Mouse (Mus musculus): ENCODE data around the gene Cmss1. TPM values are rescaled to one million over a fixed set of nuclear protein-coding genes. Genes with fewer than 3 reads are reported as not detected.

The Cmss1 gene
- polyA plus RNA-seq, 1 experiment from 2014 or later: 67.3 TPM

DNA sequence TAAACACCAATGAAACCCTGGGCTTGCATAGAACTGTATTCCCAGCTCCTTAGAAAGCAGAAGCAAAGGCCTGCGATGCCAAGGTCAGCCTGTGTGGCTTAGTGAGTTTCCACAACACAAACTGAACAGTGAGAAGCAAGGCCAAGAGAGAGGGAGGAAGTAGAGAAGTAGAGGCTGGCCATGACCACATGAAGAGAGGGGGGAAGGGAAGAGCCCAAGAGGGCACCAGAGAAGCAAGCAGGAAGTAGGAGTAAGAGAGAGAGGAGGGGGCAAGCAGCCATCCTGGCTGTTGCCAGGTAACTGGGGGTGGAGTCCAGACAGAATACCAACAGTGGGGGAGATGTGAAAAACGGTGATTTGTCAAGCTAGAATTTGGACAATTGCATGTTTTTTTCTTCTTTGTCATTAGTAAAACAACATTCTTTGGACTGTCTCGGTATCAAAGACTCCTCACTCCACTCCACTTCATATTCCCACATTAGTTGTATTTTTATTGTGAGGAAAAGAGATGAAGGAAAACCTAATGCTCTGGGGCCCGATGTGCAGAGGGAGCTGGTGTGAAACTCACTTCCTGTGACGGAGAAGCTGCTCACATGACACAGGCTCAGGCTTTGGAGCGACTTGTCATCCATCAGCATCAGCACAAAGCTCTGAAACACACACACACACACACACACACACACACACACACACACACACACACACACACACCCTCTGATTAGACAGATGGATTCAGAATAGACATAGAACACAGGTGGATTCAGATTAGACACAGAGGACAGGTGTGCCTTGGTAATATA lies 183.5 kb downstream of the Cmss1 start:
- no peak for DNase-seq (ENCODE audit: low spot score)
- no peak overlapping the region for H3K27ac ChIP-seq (replicated peaks)
- WGBS: 72% methylated on average over 6 of the region's 6 CpGs

DNA sequence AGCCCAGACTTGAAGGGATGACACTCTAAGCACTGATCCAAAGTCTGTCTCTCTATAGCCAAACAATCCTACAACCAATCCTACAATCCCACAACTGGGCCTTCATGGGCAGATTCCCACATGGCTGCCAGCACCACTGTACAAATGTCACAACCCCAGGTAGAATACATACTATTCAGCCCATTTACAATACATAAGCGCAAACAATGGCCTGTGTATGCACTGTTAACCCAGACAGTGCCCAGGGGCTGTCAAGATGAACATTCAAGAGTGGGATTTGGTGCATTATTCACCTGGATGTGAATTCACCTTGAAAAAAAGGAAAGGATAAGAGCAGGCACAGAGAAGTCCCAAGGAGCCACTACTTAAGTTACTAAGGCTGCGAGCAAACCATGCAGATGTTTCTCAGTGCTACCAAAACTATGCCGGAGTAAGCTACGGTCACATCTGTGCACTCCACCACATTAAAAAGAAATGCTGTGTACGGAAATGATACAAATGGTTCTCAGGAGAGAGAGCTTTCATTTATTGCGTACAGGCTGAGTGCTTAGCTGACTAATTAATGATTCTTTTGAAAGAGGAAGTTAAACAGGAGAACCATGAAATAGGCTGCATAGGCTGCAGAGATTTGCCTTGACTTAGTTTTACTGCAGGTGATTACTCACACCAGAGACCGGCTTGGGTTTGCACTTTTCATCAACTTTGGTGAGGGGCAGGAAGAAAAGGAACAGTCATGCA lies 184.8 kb downstream of the Cmss1 start:
- Histone ChIP-seq H3K36me3 (no peaks in the 10 kb centered on the region), H3K4me3 (no peak overlapping the region), H3K4me1 (peaks cover 10% of the 10 kb centered on the region), H3K27me3 (ENCODE audit: low read depth, poor library complexity, severe bottlenecking) (no peaks in the 10 kb centered on the region), H3K9me3 (replicated peaks) (no peaks in the 10 kb centered on the region), H3K27ac (replicated peaks) (no peak overlapping the region)
- 89% methylated on average over 7 of the region's 7 CpGs for WGBS
- DNase-seq (ENCODE audit: low spot score): no peak

More for the DNA sequence above, 183.5 kb downstream of the Cmss1 start:
- Histone ChIP-seq H3K4me1 (peaks cover 10% of the 10 kb centered on the region), H3K36me3 (no peaks in the 10 kb centered on the region), H3K9me3 (replicated peaks) (no peaks in the 10 kb centered on the region), H3K27me3 (ENCODE audit: low read depth, poor library complexity, severe bottlenecking) (no peaks in the 10 kb centered on the region), H3K4me3 (no peak overlapping the region)

DNA sequence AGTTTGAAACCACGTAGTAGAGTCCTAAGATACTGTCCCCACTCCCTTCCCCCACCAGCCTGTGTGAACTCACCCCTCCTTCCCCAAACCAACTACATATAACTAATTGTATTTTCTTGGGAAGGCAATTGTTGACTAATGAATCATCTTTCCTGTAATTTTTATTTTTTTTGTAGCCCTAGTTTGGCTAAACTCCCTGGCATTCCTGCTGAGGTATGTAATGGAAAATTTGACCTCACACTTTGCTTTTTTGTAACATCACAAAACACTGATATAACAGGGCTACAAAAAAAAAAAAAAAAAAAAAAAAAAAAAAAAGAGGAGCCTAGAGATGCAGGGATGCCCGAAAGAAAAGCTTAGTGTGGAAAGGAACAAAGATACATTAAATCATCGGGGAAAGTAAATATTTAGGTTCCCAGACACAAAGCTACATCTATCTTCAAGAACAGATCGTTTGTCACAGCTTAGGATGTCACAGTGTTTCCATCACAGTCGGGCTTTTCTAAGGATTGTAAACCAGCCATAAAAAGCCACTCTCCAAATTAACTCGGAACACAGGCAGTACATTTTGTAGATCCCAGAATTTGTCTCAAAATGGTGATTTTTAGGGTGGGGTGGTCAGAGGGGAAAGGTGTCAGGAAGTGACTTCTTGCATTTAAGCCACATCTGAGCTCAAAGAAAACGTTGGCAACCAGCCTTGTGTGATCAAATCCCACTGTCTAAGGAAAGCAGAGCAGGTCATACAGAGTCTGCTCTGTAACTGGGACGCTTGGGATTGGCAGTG lies 185.7 kb downstream of the Cmss1 start:
- DNase-seq (ENCODE audit: low spot score): no peak
- Histone ChIP-seq H3K4me3 (no peak overlapping the region), H3K27ac (replicated peaks) (no peak overlapping the region), H3K4me1 (peaks cover 10% of the 10 kb centered on the region), H3K27me3 (ENCODE audit: low read depth, poor library complexity, severe bottlenecking) (no peaks in the 10 kb centered on the region), H3K9me3 (replicated peaks) (no peaks in the 10 kb centered on the region), H3K36me3 (no peaks in the 10 kb centered on the region)
- WGBS: 75% methylated on average over 8 of the region's 8 CpGs

DNA sequence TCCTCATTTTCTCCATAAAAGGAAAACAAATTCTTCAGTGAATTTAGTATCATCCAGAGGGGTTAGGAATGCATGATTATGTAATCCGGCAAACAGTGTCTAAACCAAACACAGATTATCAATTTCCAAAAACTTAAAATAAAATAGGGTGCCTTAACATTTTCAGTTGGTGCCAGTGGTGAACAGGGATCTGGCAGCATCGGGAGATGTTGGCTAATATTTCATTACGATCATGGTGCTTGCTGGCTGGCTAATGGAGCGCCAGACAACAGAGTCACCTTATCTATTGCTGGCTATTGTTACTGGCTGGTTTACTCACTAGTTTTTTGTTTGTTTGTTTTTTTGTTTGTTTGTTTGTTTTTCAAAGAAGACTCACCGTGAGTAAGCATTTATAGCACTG lies 186.8 kb downstream of the Cmss1 start:
- Histone ChIP-seq H3K36me3 (no peaks in the 10 kb centered on the region), H3K4me1 (peaks cover 10% of the 10 kb centered on the region), H3K9me3 (replicated peaks) (no peaks in the 10 kb centered on the region), H3K27me3 (ENCODE audit: low read depth, poor library complexity, severe bottlenecking) (no peaks in the 10 kb centered on the region), H3K4me3 (no peak overlapping the region), H3K27ac (replicated peaks) (no peak overlapping the region)
- WGBS: 92% methylated on average over 5 of the region's 5 CpGs
- no peak for DNase-seq (ENCODE audit: low spot score)

DNA sequence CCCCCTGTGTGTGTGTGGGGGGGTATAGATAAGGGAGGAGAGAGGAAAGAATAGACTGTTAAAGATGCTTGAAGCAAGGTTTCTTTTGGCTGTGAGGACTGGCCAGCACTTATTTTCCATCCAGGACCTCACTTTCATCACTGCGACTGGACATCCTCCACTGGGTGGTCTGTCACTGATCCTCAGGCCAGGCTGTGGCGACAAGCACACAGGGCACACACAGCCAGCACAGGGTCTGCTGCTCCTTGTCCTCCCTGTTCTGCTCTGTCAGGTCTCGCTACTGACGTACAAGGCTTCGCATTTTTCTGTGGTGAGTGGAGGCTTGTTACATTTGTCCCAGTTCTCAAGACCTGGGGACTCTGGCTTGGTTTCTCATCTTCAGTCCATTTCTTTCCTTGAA lies 187.3 kb downstream of the Cmss1 start:
- Histone ChIP-seq H3K36me3 (no peaks in the 10 kb centered on the region), H3K27me3 (ENCODE audit: low read depth, poor library complexity, severe bottlenecking) (no peaks in the 10 kb centered on the region), H3K4me1 (peaks cover 10% of the 10 kb centered on the region), H3K27ac (replicated peaks) (peak overlapping the region; percentile 20; the same call in 1 of the 2 replicates), H3K4me3 (no peak overlapping the region), H3K9me3 (replicated peaks) (no peaks in the 10 kb centered on the region)
- DNase-seq (ENCODE audit: low spot score): no peak
- WGBS: 67% methylated on average over 5 of the region's 5 CpGs

DNA sequence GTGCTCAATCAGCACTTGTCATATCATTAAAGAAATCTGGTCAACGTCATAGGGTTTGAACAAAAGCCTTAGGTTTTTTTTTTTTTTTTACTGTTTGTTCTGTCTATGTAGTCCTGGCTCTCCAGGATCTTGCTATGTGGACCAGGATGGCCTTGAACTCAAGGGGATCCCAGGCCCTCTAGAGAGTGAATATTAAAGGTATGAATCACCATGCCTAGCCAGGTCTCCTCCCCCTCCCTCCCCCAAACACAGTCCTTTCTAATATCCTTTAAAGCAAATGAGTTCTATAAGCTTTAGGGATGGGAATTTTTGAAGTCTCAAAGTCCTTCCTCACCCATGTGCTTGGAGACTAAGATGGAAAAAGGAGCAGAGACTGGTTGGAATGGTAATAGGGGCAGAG lies 188.7 kb downstream of the Cmss1 start:
- H3K4me3 ChIP-seq: no peak overlapping the region
- no peak overlapping the region for H3K27ac ChIP-seq (replicated peaks)
- WGBS: 85% methylated on average over 1 of the region's 1 CpGs
- H3K4me1 ChIP-seq: peaks cover 5% of the 10 kb centered on the region
- H3K27me3 ChIP-seq (ENCODE audit: low read depth, poor library complexity, severe bottlenecking): no peaks in the 10 kb centered on the region
- no peaks in the 10 kb centered on the region for H3K36me3 ChIP-seq
- no peaks in the 10 kb centered on the region for H3K9me3 ChIP-seq (replicated peaks)
- DNase-seq (ENCODE audit: low spot score): no peak

DNA sequence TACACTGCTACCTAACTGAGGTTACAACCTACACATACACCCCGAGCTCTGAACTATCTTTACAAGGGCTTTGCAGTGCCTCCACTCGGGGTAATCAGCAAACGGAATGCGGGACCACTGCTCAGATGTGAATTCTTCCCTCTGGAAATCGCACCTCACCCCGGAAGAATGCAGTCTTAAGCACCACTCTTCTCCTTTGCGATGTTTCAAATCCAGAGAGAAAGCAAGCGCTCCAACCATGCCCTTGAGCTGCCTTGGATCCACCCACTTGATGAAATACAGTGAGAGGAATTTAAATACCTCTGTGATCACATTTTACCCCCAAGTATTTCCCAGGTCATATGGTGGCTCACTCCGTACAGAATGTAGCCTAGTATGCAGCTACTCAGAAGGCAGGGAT lies 189.6 kb downstream of the Cmss1 start:
- Histone ChIP-seq H3K9me3 (replicated peaks) (no peaks in the 10 kb centered on the region), H3K27me3 (ENCODE audit: low read depth, poor library complexity, severe bottlenecking) (no peaks in the 10 kb centered on the region), H3K36me3 (no peaks in the 10 kb centered on the region), H3K27ac (replicated peaks) (no peak overlapping the region), H3K4me1 (peaks cover 4% of the 10 kb centered on the region; the same call in 1 of the 2 replicates), H3K4me3 (no peak overlapping the region)
- WGBS: 88% methylated on average over 9 of the region's 9 CpGs
- DNase-seq (ENCODE audit: low spot score): no peak

DNA sequence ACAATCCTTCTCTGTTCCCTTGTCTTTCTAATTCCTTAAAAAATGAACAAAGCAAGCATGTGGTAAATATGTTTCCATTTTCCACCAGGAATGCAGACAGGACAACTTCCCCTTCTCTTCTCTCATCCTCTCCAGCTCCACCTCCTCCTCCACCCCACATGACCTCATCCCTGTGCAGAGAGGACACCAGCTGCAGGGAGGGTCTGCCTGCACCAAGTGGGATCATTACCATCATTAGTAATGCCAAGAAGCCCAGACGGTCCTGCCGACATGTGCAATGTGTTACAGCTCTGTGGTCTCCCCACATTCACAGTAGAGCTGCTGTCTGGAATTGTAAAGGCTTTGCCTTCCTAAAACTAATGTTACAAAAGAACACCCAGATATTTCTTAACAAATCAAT lies 190.6 kb downstream of the Cmss1 start:
- no peak for DNase-seq (ENCODE audit: low spot score)
- no peak overlapping the region for H3K27ac ChIP-seq (replicated peaks)
- no peak overlapping the region for H3K4me3 ChIP-seq
- H3K36me3 ChIP-seq: no peaks in the 10 kb centered on the region
- peaks cover 4% of the 10 kb centered on the region; the same call in 1 of the 2 replicates for H3K4me1 ChIP-seq
- H3K27me3 ChIP-seq (ENCODE audit: low read depth, poor library complexity, severe bottlenecking): no peaks in the 10 kb centered on the region
- 78% methylated on average over 2 of the region's 2 CpGs for WGBS
- H3K9me3 ChIP-seq (replicated peaks): no peaks in the 10 kb centered on the region

DNA sequence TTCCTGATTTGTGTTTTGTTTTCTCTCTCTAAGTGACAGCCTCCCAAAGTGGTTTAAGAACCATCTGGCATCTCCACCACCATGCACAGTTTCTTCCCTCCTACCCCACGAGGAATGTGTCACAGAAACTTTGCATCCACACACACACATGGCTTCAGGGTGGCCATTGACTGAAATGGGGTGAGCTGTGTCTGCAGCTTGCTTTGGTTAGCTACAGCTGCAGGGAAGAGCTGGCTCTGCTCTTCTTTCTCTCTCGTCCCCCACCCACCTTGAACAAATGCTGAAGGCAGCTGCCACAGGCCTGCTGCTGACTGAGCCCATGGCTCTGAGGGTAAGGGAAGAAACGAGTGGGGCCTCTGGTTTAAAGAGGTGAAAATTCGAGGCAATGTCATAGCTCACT lies 193.9 kb downstream of the Cmss1 start:
- H3K27me3 ChIP-seq (ENCODE audit: low read depth, poor library complexity, severe bottlenecking): no peaks in the 10 kb centered on the region
- no peaks in the 10 kb centered on the region for H3K4me1 ChIP-seq
- H3K9me3 ChIP-seq (replicated peaks): no peaks in the 10 kb centered on the region
- 71% methylated on average over 4 of the region's 4 CpGs for WGBS
- DNase-seq (ENCODE audit: low spot score): no peak
- H3K36me3 ChIP-seq: no peaks in the 10 kb centered on the region
- no peak overlapping the region for H3K4me3 ChIP-seq
- H3K27ac ChIP-seq (replicated peaks): no peak overlapping the region

DNA sequence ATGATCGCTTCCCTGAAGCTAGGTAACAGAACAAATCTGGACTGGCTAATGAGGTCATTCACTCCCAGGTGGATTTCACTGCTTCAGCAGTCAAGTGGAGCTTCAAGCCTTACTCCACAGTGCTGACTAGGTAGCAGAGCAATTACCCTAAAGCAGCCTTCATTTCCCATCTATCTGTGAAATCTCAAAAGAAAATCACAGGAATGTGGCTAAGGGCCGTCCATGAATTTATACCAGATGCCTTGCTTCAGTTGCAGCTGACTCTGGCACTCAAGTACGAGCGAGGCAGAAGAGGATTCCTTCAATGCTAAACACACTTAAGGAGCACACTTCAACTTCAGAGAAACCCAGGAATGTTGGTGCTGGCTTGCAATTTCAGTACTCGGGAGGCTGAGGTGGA lies 202.8 kb downstream of the Cmss1 start:
- no peak overlapping the region for H3K4me3 ChIP-seq
- H3K27me3 ChIP-seq (ENCODE audit: low read depth, poor library complexity, severe bottlenecking): no peaks in the 10 kb centered on the region
- no peaks in the 10 kb centered on the region for H3K36me3 ChIP-seq
- peaks cover 5% of the 10 kb centered on the region for H3K4me1 ChIP-seq
- WGBS: 84% methylated on average over 5 of the region's 5 CpGs
- no peak overlapping the region for H3K27ac ChIP-seq (replicated peaks)
- H3K9me3 ChIP-seq (replicated peaks): no peaks in the 10 kb centered on the region
- no peak for DNase-seq (ENCODE audit: low spot score)

DNA sequence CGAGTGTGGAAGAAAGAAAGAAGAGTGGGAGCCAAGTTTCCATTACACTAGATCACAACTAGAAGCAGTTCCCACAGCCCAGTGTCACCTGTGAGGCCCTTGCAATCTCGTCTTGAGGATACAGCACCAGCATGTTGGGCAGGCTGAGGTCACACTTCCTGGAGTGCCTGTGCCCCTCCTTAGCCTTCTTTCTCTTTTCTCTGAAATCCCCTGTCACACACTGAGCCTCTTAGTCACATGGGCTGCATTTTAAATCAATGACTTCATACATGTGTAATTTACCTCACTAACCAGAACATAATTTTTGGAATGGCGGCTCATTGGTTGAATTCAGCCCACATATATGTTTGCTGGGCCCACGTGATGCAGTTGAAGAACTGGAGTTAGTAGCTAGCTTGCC lies 203.8 kb downstream of the Cmss1 start:
- H3K9me3 ChIP-seq (replicated peaks): no peaks in the 10 kb centered on the region
- no peaks in the 10 kb centered on the region for H3K27me3 ChIP-seq (ENCODE audit: low read depth, poor library complexity, severe bottlenecking)
- no peak overlapping the region for H3K4me3 ChIP-seq
- H3K4me1 ChIP-seq: peaks cover 7% of the 10 kb centered on the region
- no peak overlapping the region for H3K27ac ChIP-seq (replicated peaks)
- no peak for DNase-seq (ENCODE audit: low spot score)
- WGBS: 89% methylated on average over 4 of the region's 4 CpGs
- no peaks in the 10 kb centered on the region for H3K36me3 ChIP-seq

DNA sequence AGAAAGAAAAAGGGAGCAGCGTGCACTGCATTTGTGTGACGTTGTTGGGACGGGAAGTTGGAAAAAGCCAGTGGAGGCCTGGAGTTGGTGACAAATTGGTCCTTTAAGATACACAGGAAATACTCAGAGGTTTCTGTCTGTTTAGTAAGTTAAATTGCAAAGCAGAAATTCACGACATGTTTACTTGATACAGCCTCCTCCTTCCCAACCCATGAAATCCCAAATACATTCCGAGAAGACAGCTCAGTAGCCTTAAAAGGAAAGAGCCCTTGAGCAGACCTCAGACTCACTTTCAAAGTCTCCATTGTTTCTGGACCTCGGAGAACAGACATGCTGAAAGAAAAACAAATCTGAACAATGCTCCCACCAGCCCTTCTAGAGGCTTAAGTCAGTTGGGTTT lies 205.0 kb downstream of the Cmss1 start:
- 54% methylated on average over 6 of the region's 6 CpGs for WGBS
- no peaks in the 10 kb centered on the region for H3K27me3 ChIP-seq (ENCODE audit: low read depth, poor library complexity, severe bottlenecking)
- H3K9me3 ChIP-seq (replicated peaks): no peaks in the 10 kb centered on the region
- H3K27ac ChIP-seq (replicated peaks): no peak overlapping the region
- no peak for DNase-seq (ENCODE audit: low spot score)
- no peak overlapping the region for H3K4me3 ChIP-seq
- no peaks in the 10 kb centered on the region for H3K36me3 ChIP-seq
- peaks cover 7% of the 10 kb centered on the region for H3K4me1 ChIP-seq

Measured in midbrain, embryonic 10.5 days (tissue).